Mouse (Mus musculus) 416B (cell line): ENCODE measurements around the gene Kera.

Experiments
- DNase-seq: peaks from one replicate; pipeline ENCODE4 v3.0.0; 2011; ENCODE audit warnings: low read depth

Gene Kera

DNA sequence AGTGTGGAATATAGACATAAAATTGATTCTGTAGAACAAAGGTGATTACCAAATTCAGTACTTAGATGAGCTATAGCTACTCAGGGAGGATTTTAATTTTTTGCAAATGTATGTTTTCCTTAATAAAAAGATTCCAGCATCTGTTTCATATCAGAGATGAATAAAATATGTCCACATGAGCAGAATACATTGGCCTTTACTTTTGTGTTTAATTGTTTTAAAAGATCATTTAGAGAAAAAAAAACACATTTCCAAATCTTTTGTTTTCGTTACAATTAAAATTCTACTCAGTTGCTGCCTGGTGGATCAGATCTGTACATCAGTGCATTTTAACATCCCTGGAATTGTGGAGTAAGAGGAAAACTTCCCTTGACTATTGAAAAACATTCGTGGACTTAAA, at the start of gene Kera:
Kera (plus strand) TSS at position 301 of the 400 bp plus-strand sequence.
- no peak for DNase-seq

DNA sequence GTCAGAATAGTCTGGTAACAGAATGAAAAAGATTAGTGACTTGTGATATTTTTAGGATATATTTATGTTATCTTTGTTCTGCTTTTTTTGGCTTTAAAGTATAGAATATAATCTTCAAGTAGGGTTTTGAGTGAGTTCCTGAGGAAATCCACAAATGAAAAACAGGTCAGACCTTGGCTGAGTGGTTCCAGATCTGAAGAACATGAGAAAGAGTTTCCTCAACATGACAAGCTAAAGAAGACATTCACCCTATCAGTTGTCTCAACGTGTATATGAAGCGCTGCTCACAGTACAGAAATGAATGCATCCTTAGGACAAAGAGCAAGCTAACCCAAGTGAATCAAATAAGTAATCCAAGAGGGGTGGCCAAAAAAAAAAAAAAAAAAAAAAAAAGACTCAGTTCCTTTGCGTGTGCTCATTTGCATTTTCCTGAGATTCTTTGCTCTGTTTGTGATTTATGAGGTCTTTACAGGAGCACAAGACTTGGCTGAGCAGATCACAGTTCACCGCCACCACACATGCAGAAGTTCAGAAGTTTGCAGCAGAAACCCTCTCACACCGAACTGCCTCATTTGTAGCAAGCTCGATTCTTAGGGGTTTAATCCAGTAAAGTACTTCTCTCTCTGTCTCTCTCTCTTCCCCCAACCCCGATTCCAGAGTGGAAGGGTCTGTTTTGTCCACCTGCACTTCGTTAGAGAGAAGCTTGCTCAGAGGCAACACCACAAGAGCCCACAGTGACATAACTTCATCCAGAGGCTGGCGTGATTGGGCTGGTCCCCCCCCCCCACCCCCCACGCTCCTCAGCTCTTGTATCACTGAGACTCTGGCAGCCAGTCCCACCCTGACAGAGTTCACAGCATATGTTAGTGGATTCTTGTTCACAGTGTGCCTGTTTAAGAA, 41.5 kb upstream of the Kera start, which contains the start of gene Lum:
Lum (plus strand) TSS at position 172 of the 900 bp plus-strand sequence.
- DNase-seq = no peak

DNA sequence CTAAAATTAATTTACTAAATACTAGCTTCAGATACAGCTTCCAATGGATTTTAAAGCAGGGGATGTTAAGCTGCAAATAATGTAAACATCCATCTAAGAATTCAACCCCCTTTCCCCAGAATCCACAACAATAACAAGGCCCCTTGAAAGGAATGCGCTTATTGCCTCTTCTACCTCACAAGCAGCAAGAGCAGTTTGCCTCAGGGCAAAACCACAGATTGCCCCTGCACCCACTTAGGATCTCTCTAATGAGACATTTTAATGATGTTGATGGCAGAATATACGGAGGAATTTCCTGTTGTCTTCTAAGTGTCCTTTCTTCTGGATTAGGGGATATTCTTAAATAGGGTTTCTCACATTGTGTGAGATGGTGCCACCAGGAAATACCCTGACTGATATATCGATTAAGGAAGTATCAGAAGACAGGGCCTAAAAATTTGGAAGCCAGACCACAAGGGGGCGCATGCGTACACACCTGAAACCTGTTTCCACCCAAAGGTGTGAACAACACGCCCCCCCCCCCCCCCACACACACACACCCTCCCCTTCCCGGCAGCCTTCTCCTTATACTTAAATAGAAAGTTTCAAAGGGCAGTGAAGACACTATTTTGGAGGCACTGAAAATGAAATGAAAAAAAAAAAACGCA, 39.1 kb upstream of the Kera start:
- no peak for DNase-seq

DNA sequence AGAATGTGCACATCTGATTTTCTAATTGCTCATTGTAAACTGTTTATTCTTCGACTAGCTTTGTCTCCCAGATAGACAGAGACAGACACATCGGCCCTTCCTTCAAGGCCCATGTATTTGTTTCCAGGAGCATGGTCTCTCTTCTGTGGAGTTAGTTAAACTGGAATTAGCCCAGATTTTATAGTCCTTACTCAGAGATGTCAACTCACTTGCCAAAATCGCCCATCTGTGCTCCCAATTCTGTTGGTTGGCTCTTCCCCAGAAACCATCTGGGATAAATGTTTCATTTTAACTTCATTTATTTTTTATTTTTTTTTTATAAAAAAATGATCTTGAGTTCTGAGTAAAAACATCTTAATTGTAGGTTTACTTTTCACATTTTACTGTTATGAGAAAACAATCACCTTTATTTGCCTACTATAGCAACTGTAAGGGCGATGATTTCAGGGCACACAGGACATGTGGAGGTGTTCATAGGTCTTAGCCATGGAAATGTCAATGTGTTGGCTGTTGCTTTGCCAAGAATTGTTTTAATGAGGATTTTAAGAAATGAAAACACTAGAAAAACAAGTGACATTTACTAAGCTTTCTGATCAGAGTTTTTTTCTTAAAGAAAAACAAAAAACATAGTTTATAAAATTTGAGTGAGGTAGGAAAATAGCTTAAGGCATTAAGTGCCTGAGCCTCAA, 24.0 kb upstream of the Kera start:
- DNase-seq = no peak

DNA sequence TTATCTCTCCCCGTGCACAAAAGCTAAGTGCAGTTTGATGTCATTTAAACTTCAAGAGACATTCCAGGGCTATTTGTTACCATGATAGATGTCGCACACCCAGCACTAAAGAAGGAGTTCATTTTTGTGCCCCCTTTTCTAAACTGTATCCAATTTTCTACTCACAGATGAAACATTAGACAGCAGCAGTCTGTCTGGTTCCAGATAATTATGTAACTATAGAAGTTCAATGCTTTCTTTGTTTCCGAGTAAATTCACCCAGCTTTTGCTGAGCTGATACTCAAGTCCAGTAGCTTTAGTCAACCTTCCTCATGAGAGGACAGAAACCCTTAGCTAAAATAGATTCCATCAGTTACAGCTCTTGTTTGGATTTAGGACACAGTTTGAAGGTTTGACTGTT, 22.5 kb upstream of the Kera start:
- no peak for DNase-seq

DNA sequence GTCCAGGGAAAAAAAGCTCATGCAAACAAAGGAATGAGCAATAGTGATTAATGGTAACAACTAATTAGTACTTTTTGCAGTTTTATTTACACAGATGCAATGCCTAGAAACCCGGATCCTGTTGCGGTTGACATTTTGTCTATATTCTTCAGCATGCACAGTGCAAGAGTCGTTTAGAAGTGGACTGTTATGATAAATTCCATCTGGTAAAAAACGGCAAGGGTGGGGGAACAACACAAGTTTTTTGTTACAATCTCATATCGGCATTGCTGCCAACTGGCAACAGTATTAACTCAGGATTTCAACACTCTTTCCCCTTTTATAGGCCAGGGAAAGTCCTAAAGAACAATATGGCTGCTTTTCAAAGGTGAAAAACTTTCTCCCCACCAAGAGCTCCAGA, 19.5 kb upstream of the Kera start:
- no peak for DNase-seq

DNA sequence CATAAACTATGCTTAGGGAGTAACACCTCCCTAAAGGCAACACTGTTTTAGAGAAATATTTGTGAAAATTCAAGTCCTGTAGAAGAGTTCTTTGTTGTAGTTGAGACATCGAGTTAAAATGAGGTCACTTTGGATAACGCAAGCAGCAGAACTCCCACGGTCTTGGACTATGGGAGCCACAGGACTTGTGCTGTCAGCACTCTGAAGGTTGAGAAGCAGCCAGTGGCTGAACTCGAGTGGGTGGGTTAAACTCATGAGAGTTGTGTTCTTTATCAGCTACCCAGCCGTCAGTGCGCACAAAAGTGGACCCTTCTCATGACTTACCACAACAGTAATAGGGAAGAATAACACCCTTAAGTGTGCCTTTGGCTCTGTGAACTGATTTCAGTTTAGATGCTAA, 17.1 kb upstream of the Kera start:
- DNase-seq = no peak

DNA sequence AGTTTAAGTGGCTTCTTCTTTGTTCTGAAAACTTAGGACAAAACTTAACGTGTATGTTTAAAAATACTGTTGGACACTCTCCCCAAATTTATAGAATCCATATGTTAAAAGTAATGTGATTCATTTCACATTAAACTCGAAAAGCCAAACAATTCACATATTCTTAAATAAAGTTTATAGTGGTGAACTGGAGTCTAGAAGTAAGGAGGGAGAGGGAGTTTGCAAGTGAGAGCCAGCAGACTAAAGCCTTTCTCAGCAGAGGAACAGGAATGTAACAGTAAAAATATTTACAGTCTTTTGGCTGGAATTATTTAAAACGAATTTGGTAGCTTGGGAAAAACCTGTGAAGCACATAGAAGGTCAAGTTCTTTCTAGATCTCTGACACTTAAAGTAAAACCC, 15.6 kb upstream of the Kera start:
- no peak for DNase-seq

DNA sequence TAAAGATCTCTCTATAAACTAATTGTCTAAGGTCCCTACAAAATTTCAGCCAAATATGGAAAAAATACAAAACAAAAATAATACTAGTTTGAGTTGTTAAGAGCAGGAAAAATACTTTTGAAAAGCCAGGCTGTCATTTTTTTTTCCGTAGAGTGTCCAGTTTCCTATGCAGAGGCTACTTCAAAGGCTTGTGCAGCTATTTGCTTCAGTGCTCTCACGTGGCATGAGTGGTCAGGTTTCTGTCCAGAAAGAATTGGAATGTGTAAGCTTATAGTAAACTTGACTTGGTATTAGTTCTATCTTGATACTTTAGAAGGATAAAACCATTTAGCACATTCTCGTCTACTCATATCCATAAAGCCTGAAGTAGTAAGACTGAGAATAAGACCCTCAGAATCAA, 15.0 kb upstream of the Kera start:
- DNase-seq = no peak

DNA sequence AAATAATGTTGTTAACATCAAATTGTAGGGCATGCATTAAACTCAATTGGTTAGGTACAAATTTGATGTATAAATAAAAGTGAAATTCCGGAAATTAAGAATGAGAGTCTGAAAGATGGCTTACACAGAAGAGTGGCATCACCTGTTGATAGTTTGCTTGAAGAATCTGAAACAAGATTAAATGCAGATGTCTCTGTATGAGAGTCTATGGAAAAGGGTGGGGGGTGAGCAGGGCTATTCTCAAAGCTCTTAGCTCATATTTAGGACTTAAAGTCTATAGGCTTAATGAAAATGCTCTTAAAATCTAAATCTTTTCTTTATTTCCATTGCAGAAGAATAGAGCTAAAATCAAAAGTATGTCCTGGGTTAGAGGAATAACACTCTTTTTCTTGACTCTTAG, 11.0 kb upstream of the Kera start:
- DNase-seq = no peak

DNA sequence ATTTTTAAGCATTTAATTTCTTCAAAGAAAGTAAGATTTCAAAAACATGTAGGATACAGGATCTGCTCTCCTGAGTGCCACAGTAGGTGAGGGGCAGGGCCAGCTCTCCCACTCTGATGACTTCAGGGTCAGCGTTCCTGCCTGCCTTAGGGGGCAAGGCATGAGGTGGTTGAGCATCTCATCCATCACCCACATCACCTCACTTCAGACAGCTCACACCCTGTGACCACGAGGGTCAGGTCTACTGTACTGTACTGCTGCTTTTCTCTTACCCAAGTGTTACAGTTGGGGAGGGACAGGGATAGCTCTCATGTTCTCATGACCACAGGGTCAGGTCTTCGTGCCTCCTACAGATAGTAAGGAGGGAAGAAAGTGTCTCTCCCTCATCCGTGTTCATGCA, 4.9 kb upstream of the Kera start:
- no peak for DNase-seq

DNA sequence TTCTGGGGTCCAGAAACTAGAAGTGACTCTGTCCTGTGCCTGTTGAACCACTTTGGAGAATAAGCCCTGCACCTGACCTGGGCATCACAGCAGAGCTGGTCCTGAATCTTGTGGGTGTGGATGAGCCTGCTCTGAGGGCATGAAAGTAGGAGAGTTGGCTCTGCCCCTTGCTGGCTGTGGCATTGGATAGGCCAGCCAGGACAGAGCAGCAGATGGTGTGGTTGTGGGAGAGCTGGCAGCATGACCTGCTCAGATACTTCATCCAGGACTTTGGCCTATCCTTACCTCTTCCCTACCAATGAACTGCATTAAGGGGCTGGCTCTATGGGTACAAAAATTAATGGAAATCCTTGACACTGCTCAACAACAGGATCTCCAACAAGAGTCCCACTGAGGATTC, 3.4 kb upstream of the Kera start:
- no peak for DNase-seq

DNA sequence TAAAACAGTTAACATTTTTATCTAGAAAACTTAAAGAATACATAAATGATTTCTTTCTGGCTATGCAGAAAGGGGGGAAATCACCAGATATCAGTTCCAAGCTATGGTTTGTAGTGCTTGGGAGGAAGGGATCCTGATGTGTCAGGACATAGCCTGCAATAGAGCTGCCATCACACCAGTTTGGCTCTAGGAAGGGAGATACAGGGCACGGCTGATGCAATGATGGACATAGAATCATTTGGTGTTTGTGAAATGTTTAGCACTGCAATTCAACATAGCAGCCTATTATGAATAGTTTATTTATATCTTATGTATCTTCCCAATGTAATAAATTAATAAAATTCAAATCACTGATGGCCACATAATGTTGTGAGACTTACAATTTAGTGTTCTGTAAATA, 15.6 kb downstream of the Kera start:
- DNase-seq = no peak

DNA sequence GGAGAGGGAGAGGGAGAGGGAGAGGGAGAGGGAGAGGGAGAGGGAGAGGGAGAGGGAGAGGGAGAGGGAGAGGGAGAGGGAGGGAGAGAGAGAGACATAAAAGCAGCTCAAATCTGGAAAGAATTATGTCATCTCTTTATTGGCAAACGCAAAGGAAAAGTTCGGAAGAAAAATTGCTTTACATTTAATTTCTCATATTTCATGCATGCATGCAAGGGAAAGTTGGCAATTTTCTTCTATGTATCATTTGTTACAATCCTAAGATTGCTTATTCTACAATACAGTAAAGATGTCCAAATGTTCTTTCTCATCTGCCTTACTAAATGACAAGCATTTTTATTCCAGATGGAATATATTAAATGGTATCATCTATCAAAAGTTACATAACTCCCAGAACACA, 17.7 kb downstream of the Kera start:
- DNase-seq = no peak

DNA sequence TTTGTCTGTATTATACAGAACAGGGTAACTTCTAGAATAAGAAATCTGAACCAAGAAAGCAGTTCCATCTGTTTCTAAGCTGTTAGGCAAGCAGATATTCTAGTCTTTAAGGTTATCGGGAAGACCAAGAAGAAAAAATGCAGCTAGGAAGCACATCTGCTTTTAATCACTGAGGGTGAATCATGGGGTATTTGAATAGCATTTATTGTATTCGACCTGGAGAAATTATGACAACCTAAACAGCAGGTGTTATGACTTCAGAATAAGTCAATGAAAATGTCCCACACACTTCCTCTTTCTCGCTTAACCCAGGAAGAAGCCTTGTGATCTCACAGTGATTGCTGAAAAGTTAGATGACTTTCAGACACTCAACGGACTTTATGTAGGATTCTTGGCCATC, 18.4 kb downstream of the Kera start:
- no peak for DNase-seq

DNA sequence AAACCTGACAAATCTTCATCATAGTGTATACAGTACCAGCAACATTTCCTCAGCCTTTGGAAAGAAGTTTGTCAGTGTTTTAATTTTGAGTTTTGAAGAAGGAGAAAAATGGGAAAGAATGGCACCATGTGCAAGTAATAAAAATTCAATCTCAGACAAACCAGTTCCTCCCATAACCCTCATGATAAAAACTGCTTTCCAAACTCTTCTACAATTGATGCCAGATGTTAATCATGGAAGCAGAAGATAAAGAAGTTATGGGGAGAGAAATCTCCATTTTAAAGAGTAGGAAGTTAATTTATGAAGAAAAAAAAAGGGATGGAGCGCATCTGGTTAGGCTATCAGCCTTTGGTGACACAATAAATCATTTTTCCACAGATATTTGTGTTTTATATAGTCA, 19.9 kb downstream of the Kera start:
- no peak for DNase-seq

DNA sequence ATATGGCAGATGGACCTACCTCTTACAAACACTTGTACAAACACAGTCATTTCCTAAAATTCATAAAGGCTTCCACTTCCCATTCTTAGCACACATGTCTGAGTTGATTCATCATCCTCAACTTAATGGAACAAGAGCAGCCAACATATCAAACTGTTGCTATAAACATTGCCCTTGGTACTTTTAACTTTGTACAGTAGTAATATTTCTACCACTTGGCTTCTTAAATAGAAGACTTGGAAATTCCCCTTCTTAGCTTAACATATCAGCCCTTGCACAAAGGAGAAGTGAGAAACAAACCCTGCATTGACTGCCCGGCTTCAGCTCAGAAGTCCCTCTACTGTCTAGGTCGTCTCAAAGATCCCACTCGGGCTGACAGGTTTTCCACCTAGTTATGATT, 24.4 kb downstream of the Kera start:
- no peak for DNase-seq

DNA sequence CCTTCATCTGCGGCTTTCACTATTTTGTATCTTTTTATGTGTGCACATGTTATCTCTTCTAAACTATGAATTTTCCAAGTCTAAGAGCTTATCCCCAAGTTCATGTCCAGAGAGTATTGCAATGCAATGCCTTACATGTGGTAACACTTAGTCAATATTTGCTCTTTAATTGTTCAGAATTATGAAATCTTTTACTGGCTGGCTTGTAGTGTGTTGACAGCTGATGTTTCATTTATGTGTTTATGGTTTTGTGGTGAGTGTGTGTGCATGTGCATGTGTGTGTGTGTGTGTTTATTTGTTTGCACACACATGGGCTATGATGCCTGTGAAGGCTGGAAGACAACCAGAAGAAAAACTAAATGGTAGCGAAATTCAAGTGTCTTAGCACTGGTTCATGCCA, 35.2 kb downstream of the Kera start:
- no peak for DNase-seq

DNA sequence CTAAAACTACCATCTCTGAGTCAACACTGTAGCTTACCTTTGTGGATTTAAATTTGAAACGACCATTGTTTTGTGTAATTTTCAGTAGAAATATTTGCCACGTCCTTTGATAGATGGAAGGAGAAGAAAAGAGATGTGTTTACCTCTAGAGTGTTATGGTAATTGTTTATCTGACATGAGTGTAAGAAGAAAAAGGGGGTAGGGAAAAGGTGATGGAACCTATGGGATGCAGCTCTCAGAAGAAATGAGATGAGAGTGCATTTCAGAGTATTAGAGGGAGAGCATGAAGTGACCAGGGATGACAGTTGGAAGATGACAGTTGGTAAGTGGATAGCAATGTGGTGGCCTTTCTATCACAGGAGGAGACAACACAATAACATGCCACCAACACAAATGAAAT, 37.1 kb downstream of the Kera start, which contains the start of gene Epyc:
Epyc (plus strand) TSS at position 301 of the 400 bp plus-strand sequence.
- no peak for DNase-seq

DNA sequence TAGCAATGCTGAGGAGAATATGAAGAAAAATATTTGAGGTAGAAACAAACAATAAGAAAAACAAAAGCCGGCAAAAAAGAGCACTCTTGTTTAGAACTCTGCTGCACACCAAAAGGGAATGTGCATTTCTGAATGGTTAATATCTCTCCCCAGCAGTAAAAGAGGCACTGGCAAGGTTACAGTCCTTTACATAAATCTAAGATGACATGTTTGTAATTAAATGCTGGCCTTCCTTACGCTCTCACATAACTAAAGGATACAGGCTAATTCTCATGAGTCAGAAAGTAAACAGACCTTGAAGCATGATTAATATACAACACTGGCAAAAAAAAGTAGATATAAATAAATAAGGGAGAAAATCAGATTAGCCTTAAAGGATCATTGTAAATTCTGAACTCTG, 43.7 kb downstream of the Kera start:
- no peak for DNase-seq

DNA sequence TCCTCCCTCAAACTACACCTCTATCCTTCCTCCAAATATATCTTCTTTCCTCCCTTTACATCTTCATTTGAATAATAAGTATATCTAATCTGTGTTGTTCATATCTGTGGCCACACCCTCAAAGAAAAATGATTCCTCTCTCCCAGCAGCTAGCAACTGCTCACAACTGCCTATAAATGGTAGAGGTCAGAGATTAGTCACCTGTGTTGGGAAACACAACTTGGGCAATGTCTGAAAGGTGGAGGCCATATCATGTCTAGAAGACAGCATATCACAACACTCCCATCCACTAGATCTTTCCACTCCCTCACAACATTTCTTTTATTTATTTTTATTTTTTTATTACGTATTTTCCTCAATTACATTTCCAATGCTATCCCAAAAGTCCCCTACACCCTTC, 52.8 kb downstream of the Kera start:
- DNase-seq = no peak
